Mouse (Mus musculus) olfactory bulb, adult 2 months (tissue): ENCODE data around the gene Pan3. TPM values are rescaled to one million over a fixed set of nuclear protein-coding genes. Genes with fewer than 3 reads are reported as not detected.

ENCODE experiments used
- H3K27ac ChIP-seq: fragments of 200-500 bp; 2 replicates; pipeline ENCODE4 v1.5.1; 2012; ENCODE audit warnings: low read depth, low read length; ENCODE audit not compliant: insufficient read depth
- H3K4me1 ChIP-seq: fragments of 200-500 bp; 2 replicates; pipeline ENCODE4 v1.6.1; 2012; ENCODE audit warnings: low read length; ENCODE audit not compliant: control insufficient read depth, insufficient read depth
- H3K4me3 ChIP-seq: fragments of 200-500 bp; 2 replicates; pipeline ENCODE4 v1.5.1; 2012; ENCODE audit warnings: mild to moderate bottlenecking, low read depth, low read length, moderate library complexity; ENCODE audit not compliant: insufficient read depth
- CTCF ChIP-seq: fragments of 200-500 bp; IDR thresholded peaks from 2 replicates; pipeline ENCODE4 v1.5.1; 2012; ENCODE audit warnings: low read depth, mild to moderate bottlenecking, low read length, moderate library complexity; ENCODE audit not compliant: insufficient read depth
- POLR2A ChIP-seq: fragments of 200-500 bp; IDR thresholded peaks from 2 replicates; pipeline ENCODE4 v1.6.1; 2012; ENCODE audit warnings: mild to moderate bottlenecking, low read depth, low read length, moderate library complexity; ENCODE audit not compliant: insufficient read depth
- WGBS: fragments of 180-500 bp; shearing (Covaris S2); methylation state at CpG from one replicate; pipeline ENCODE4 v1.1.7; 2018; 5-methylcytosine and 5-hydroxymethylcytosine counted together
- polyA plus RNA-seq: library from polyadenylated mRNA; stranded (reverse); fragments of >200 nt; gene quantifications from 2 replicates; pipeline ENCODE4 v1.2.4, GENCODE M21; 2012; ENCODE audit warnings: low replicate concordance; ENCODE audit not compliant: missing spikeins, insufficient read depth, insufficient read length

The Pan3 gene
- polyA plus RNA-seq, 1 experiment = not detected

GRCm38 (mm10) chr5:147399843-147400504 is 30.0 kb upstream of the Pan3 start, which contains the start of gene Flt3:
Gene Flt3 (minus strand): TSS chr5:147400489.
- H3K4me3 ChIP-seq = peak within 1 kb of the TSS; percentile 58
- peaks cover 8% of the 10 kb centered on the region for H3K4me1 ChIP-seq
- H3K27ac ChIP-seq = no peak within 1 kb of the TSS
- WGBS = 2% methylated on average over 56 of the region's 56 CpGs
- no peak for TF ChIP-seq CTCF
- no peak for TF ChIP-seq POLR2A

- TF ChIP-seq CTCF = no peak
- TF ChIP-seq POLR2A = no peak
- H3K27ac ChIP-seq = no peak overlapping the region
- WGBS = 2% methylated on average over 17 of the region's 17 CpGs
- peak overlapping the region; percentile 58 for H3K4me3 ChIP-seq
- H3K4me1 ChIP-seq = peaks cover 8% of the 10 kb centered on the region
These were observed 29.4 kb upstream of the Pan3 start for GRCm38 (mm10) chr5:147400505-147400979.

- Histone ChIP-seq H3K4me1 (peaks cover 8% of the 10 kb centered on the region), H3K27ac (no peak overlapping the region)
- WGBS = 31% methylated on average over 11 of the region's 11 CpGs
These were observed 28.9 kb upstream of the Pan3 start for GRCm38 (mm10) chr5:147401024-147401423.

GRCm38 (mm10) chr5:147402505-147402904 is 27.5 kb upstream of the Pan3 start:
- TF ChIP-seq CTCF (no peak), POLR2A (no peak)
- WGBS = 13% methylated on average over 5 of the region's 5 CpGs
- Histone ChIP-seq H3K4me3 (no peak overlapping the region), H3K4me1 (peaks cover 8% of the 10 kb centered on the region), H3K27ac (no peak overlapping the region)

More at GRCm38 (mm10) chr5:147401024-147401423, 28.9 kb upstream of the Pan3 start:
- no peak for TF ChIP-seq POLR2A
- no peak for TF ChIP-seq CTCF
- no peak overlapping the region for H3K4me3 ChIP-seq

- TF ChIP-seq CTCF = no peak
- H3K4me1 ChIP-seq = no peaks in the 10 kb centered on the region
- H3K27ac ChIP-seq = no peak overlapping the region
- no peak overlapping the region for H3K4me3 ChIP-seq
- 85% methylated on average over 5 of the region's 5 CpGs for WGBS
These were observed 23.8 kb upstream of the Pan3 start for GRCm38 (mm10) chr5:147406135-147406534.

DNA sequence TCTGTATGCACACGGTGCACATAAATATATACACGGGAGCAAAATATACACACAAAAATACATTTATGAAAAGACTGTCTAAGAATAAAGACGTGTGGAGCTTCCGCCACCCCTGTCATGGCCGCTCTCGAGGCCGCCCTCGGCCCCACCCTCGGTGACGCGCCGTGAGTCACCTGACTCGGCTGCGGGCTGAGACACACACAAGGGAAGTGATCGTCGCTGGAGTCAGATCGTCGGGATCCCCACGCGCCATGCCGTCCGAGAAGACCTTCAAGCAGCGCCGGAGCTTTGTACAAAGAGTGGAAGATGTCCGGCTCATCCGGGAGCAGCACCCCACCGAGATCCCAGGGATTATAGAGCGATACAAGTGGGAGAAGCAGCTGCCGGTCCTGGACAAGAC is 21.2 kb upstream of the Pan3 start:
- no peak overlapping the region for H3K4me3 ChIP-seq
- H3K4me1 ChIP-seq = no peaks in the 10 kb centered on the region
- 62% methylated on average over 29 of the region's 29 CpGs for WGBS
- H3K27ac ChIP-seq = no peak overlapping the region
- TF ChIP-seq POLR2A (no peak), CTCF (no peak)

- H3K4me3 ChIP-seq = no peak overlapping the region
- WGBS = 85% methylated on average over 6 of the region's 6 CpGs
- TF ChIP-seq CTCF = no peak
- no peak for TF ChIP-seq POLR2A
- H3K27ac ChIP-seq = no peak overlapping the region
- H3K4me1 ChIP-seq = no peaks in the 10 kb centered on the region
These were observed 19.4 kb upstream of the Pan3 start for GRCm38 (mm10) chr5:147410585-147410984.

GRCm38 (mm10) chr5:147417986-147418385 is 12.0 kb upstream of the Pan3 start:
- TF ChIP-seq CTCF (no peak), POLR2A (no peak)
- Histone ChIP-seq H3K4me3 (no peak overlapping the region), H3K27ac (no peak overlapping the region), H3K4me1 (no peaks in the 10 kb centered on the region)
- WGBS = 88% methylated on average over 1 of the region's 1 CpGs

DNA sequence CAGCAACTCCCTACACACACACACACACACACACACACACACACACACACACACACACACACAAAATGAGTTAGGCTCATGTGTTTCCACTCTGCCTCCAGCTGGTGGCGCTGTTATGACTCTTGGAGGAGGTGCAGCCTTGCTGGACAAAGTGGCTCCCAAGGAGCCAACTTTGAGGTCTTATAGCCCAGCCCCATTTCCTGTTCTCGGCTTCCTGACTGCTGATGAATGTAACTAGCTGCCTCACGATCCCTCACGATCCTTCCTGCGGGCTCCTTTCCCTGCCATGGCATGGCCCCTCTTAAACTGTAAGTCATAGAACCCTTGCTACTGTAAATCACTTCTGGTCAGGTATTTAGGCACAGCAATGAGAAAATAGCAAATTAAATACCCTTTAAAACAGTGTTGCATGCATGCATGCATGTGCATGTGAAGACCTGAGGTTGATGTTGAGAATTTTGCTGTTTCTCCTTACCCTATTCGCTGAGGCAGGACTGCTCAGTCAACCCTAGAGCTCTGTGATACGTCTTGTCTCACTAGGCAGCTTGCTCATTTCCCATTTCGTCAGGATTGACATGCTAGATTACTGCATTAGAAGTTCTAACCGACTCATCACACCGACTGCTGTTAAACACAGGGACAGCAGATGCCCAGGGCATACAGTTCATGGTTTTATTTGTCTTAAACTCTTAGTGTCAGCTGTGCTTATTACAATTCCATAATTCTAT is 11.4 kb upstream of the Pan3 start:
- Histone ChIP-seq H3K4me3 (no peak overlapping the region), H3K27ac (no peak overlapping the region), H3K4me1 (peaks cover under 1% of the 10 kb centered on the region; the same call in 1 of the 2 replicates)
- 58% methylated on average over 10 of the region's 10 CpGs for WGBS
- TF ChIP-seq POLR2A (no peak), CTCF (no peak)
